Mouse (Mus musculus): Measurements from ENCODE around the gene Optc. TPM values are rescaled to one million over a fixed set of nuclear protein-coding genes. Genes with fewer than 3 reads are reported as not detected.

The Optc gene
- polyA plus RNA-seq, 1 experiment from 2014 or later: 1.3 TPM

- Histone ChIP-seq H3K4me3 (ENCODE audit: low read depth, low read length) (peak overlapping the region; percentile 35), H3K4me2 (replicated peaks; ENCODE audit: low read depth) (peak overlapping the region; percentile 77), H3K9ac (ENCODE audit: low read length) (peak overlapping the region; percentile 61), H3K9me3 (ENCODE audit: control insufficient read depth, low read length) (no peaks in the 10 kb centered on the region), H3K27ac (replicated peaks) (peak overlapping the region; percentile 81), H3K27me3 (ENCODE audit: control insufficient read depth, insufficient read depth, low read length) (no peaks in the 10 kb centered on the region), H3K36me3 (ENCODE audit: control insufficient read depth, insufficient read depth, low read length) (no peaks in the 10 kb centered on the region), H3K4me1 (replicated peaks; ENCODE audit: control insufficient read depth, insufficient read depth) (peaks cover 5% of the 10 kb centered on the region)
- DNase-seq (ENCODE audit: low spot score) (no peak), ATAC-seq (ENCODE audit: low FRiP score, low TSS enrichment) (peak; percentile 24; the same call in 1 of the 2 replicates)
- TF ChIP-seq CTCF (IDR thresholded peaks at IDR 0.05; ENCODE audit: low read depth): no peak
- TF ChIP-seq EP300 (optimal IDR thresholded peaks at IDR 0.05): no peak
- 11% methylated on average over 27 of the region's 27 CpGs for WGBS
These were observed 1.1 kb upstream of the Optc start for GRCm38 (mm10) chr1:133908659-133909575.

DNA sequence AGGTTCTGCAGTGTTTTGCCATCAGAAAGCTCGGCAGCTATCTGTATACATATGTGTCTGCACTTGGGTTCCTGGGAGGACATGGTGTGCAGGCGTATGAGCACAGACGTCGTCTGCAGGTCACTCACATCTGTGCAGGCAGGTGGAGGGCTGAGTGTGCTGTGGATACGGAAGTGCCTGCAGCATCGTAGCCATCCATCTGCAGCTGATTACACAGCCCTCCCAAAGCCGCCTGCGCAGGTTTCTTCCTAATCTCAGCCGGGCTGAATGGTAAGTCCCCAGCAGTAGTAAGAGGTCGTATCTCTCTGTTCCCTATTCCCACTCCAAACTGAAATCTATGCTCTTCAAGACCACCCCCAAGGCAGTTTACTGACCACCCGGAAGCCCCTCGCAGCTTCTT, 1.4 kb downstream of the Optc start:
- no peaks in the 10 kb centered on the region for H3K36me3 ChIP-seq (ENCODE audit: control insufficient read depth, insufficient read depth, low read length)
- no peak overlapping the region for H3K27ac ChIP-seq (replicated peaks)
- ATAC-seq (ENCODE audit: low FRiP score, low TSS enrichment) (no peak), DNase-seq (ENCODE audit: low spot score) (no peak)
- TF ChIP-seq EP300 (optimal IDR thresholded peaks at IDR 0.05) (no peak), CTCF (IDR thresholded peaks at IDR 0.05; ENCODE audit: low read depth) (no peak)
- H3K4me3 ChIP-seq (ENCODE audit: low read depth, low read length): no peak overlapping the region
- H3K4me2 ChIP-seq (replicated peaks; ENCODE audit: low read depth): no peak overlapping the region
- H3K9ac ChIP-seq (ENCODE audit: low read length): no peak overlapping the region
- peaks cover 5% of the 10 kb centered on the region for H3K4me1 ChIP-seq (replicated peaks; ENCODE audit: control insufficient read depth, insufficient read depth)
- H3K27me3 ChIP-seq (ENCODE audit: control insufficient read depth, insufficient read depth, low read length): no peaks in the 10 kb centered on the region
- 60% methylated on average over 12 of the region's 12 CpGs for WGBS
- no peaks in the 10 kb centered on the region for H3K9me3 ChIP-seq (ENCODE audit: control insufficient read depth, low read length)

DNA sequence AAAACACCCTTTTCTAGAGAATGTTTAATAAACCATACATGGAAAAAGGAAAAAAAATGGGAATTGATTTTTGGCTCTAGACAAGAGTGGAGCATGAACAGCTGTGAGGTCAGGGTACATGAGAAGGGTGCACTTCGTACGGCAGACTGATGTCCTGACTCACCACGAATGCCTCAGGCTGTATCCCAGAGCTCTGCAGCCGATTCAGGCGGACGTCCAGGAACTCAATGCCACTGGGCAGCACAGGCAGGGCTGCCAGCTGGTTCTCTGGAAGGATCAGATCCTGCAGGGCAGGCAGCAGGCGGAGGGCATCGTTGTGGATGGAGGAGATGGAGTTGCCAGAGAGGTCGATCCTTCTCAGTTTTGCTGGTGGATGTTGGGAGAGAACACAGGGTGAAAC, 7.0 kb downstream of the Optc start:
- no peak overlapping the region for H3K4me3 ChIP-seq (ENCODE audit: low read depth, low read length)

DNA sequence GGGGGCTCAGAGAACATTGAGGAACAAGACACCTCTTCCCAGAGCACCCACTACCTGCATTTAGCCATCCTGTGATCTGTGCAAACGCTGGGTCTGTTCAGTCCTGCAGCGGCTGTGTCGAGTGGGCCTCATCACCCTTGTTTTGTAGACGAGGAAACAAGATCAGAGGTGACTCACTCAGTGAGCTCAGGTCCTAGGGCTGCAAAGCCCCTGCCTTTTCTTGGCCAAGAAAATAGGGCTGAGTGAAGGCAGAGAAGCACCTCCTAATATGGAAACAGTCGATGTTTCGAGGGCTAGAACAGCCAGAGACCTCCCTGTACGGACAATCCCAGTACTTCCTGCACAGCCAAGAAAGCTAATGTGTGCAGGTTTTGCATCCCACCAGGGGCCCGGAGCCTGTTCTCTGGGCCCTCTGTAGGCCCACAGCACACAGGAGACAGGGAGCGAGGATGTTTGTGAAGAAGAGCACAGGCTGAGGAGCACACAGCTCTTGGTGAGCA, 8.7 kb downstream of the Optc start:
- Histone ChIP-seq H3K4me1 (replicated peaks; ENCODE audit: control insufficient read depth, insufficient read depth) (no peaks in the 10 kb centered on the region), H3K9me3 (ENCODE audit: control insufficient read depth, low read length) (no peaks in the 10 kb centered on the region), H3K9ac (ENCODE audit: low read length) (peak overlapping the region; percentile 35; the same call in 1 of the 2 replicates), H3K4me2 (replicated peaks; ENCODE audit: low read depth) (peak overlapping the region; percentile 31; the same call in 1 of the 2 replicates), H3K27ac (replicated peaks) (peak overlapping the region; percentile 91), H3K27me3 (ENCODE audit: control insufficient read depth, insufficient read depth, low read length) (no peaks in the 10 kb centered on the region), H3K4me3 (ENCODE audit: low read depth, low read length) (no peak overlapping the region), H3K36me3 (ENCODE audit: control insufficient read depth, insufficient read depth, low read length) (no peaks in the 10 kb centered on the region)
- 37% methylated on average over 9 of the region's 9 CpGs for WGBS
- ATAC-seq (ENCODE audit: low FRiP score, low TSS enrichment): peak; percentile 59; the same call in 1 of the 2 replicates
- DNase-seq (ENCODE audit: low spot score): no peak
- TF ChIP-seq CTCF (IDR thresholded peaks at IDR 0.05; ENCODE audit: low read depth): no peak
- no peak for TF ChIP-seq EP300 (optimal IDR thresholded peaks at IDR 0.05)

More for the DNA sequence above, 7.0 kb downstream of the Optc start:
- no peak overlapping the region for H3K9ac ChIP-seq (ENCODE audit: low read length)
- no peak overlapping the region for H3K4me2 ChIP-seq (replicated peaks; ENCODE audit: low read depth)
- no peak for TF ChIP-seq EP300 (optimal IDR thresholded peaks at IDR 0.05)
- TF ChIP-seq CTCF (IDR thresholded peaks at IDR 0.05; ENCODE audit: low read depth): no peak
- DNase-seq (ENCODE audit: low spot score) (no peak), ATAC-seq (ENCODE audit: low FRiP score, low TSS enrichment) (no peak)
- no peaks in the 10 kb centered on the region for H3K36me3 ChIP-seq (ENCODE audit: control insufficient read depth, insufficient read depth, low read length)
- H3K9me3 ChIP-seq (ENCODE audit: control insufficient read depth, low read length): no peaks in the 10 kb centered on the region
- H3K4me1 ChIP-seq (replicated peaks; ENCODE audit: control insufficient read depth, insufficient read depth): no peaks in the 10 kb centered on the region
- H3K27ac ChIP-seq (replicated peaks): no peak overlapping the region
- 57% methylated on average over 9 of the region's 9 CpGs for WGBS
- no peaks in the 10 kb centered on the region for H3K27me3 ChIP-seq (ENCODE audit: control insufficient read depth, insufficient read depth, low read length)

DNA sequence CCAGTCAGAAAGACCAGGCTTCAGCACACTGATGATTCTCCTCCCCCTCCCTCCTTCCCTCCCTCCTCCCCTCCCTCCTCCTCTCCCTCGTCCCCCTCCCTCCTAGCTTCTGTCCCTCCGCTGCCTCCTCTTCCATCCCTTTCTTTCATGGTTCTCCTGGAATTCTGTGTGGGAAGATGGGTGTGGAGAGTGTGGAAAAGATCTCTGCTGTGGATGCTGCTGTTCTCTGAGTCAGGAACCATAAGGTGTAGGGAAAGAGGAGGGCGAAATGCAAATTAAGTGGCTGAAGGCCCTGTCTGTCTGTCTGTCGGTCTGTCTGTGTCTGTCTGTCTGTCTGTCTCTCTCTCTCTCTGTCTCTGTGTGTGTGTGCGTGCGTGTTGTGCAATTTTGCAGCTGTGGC, 10.5 kb downstream of the Optc start:
- 75% methylated on average over 6 of the region's 6 CpGs for WGBS
- peak overlapping the region; percentile 91; the same call in 1 of the 2 replicates for H3K27ac ChIP-seq (replicated peaks)
- TF ChIP-seq CTCF (IDR thresholded peaks at IDR 0.05; ENCODE audit: low read depth) (no peak), EP300 (optimal IDR thresholded peaks at IDR 0.05) (no peak)

DNA sequence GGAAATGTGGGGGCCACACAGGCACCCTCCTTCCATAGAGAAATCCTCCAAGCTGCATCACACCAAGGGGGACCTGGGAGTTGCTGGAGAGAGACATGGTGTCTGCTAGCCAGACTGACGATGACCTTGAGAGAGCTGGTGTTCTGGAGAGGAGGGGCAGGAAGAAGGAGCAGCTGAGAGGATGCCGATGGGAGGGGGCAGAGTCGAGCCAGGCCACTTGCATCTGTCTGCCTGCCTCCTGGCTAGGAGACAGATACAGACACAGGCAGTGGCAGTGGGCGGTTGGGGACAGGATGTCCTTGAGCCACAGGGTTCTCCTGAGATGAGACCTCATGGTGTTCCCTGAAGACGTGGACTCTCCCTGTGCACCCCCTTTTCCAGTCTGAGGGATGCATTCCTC, 16.3 kb downstream of the Optc start:
- Histone ChIP-seq H3K9me3 (ENCODE audit: control insufficient read depth, low read length) (no peaks in the 10 kb centered on the region), H3K36me3 (ENCODE audit: control insufficient read depth, insufficient read depth, low read length) (no peaks in the 10 kb centered on the region), H3K4me2 (replicated peaks; ENCODE audit: low read depth) (0 out of 2 replicates have a peak overlapping the region, but pooled peaks have one; percentile 1), H3K4me3 (ENCODE audit: low read depth, low read length) (no peak overlapping the region), H3K9ac (ENCODE audit: low read length) (no peak overlapping the region), H3K27me3 (ENCODE audit: control insufficient read depth, insufficient read depth, low read length) (no peaks in the 10 kb centered on the region), H3K27ac (replicated peaks) (no peak overlapping the region), H3K4me1 (replicated peaks; ENCODE audit: control insufficient read depth, insufficient read depth) (peaks cover 7% of the 10 kb centered on the region)
- DNase-seq (ENCODE audit: low spot score) (no peak), ATAC-seq (ENCODE audit: low FRiP score, low TSS enrichment) (no peak)
- WGBS: 42% methylated on average over 5 of the region's 5 CpGs
- TF ChIP-seq CTCF (IDR thresholded peaks at IDR 0.05; ENCODE audit: low read depth): no peak
- no peak for TF ChIP-seq EP300 (optimal IDR thresholded peaks at IDR 0.05)

More for the DNA sequence above, 10.5 kb downstream of the Optc start:
- peaks cover 3% of the 10 kb centered on the region; the same call in 1 of the 2 replicates for H3K4me1 ChIP-seq (replicated peaks; ENCODE audit: control insufficient read depth, insufficient read depth)
- H3K27me3 ChIP-seq (ENCODE audit: control insufficient read depth, insufficient read depth, low read length): no peaks in the 10 kb centered on the region
- no peak for DNase-seq (ENCODE audit: low spot score)
- no peak for ATAC-seq (ENCODE audit: low FRiP score, low TSS enrichment)
- no peaks in the 10 kb centered on the region for H3K36me3 ChIP-seq (ENCODE audit: control insufficient read depth, insufficient read depth, low read length)
- no peak overlapping the region for H3K4me2 ChIP-seq (replicated peaks; ENCODE audit: low read depth)
- H3K9me3 ChIP-seq (ENCODE audit: control insufficient read depth, low read length): no peaks in the 10 kb centered on the region
- H3K9ac ChIP-seq (ENCODE audit: low read length): no peak overlapping the region
- no peak overlapping the region for H3K4me3 ChIP-seq (ENCODE audit: low read depth, low read length)

Measured in stomach, postnatal 0 days (tissue).